Mouse (Mus musculus) midbrain, embryonic 15.5 days (tissue): Measurements from ENCODE around the gene Pum3. TPM values are rescaled to one million over a fixed set of nuclear protein-coding genes. Genes with fewer than 3 reads are reported as not detected.

Experiments
- ATAC-seq: fragments of 200-750 bp; cut with Nextera tagmentation; replicated peaks from 2 replicates; pipeline ENCODE4 v1.8.0; 2017; ENCODE audit warnings: moderate TSS enrichment
- H3K27ac ChIP-seq: fragments of 300-500 bp; sonication (generic); 2 replicates; pipeline ENCODE4 v1.5.1; 2015; ENCODE audit warnings: mild to moderate bottlenecking, inconsistent platforms
- H3K27me3 ChIP-seq: fragments of 300-500 bp; sonication (generic); replicated peaks from 2 replicates; pipeline ENCODE4 v1.6.1; 2015; ENCODE audit warnings: inconsistent platforms
- H3K36me3 ChIP-seq: fragments of 300-500 bp; sonication (generic); replicated peaks from 2 replicates; pipeline ENCODE4 v1.6.1; 2015; ENCODE audit warnings: inconsistent platforms
- H3K4me1 ChIP-seq: fragments of 300-500 bp; sonication (generic); 2 replicates; pipeline ENCODE4 v1.6.1; 2015; ENCODE audit warnings: inconsistent platforms
- H3K4me2 ChIP-seq: fragments of 300-500 bp; sonication (generic); 2 replicates; pipeline ENCODE4 v1.6.1; 2015; ENCODE audit warnings: inconsistent platforms, mild to moderate bottlenecking, moderate library complexity
- H3K4me3 ChIP-seq: fragments of 300-500 bp; sonication (generic); 2 replicates; pipeline ENCODE4 v1.5.1; 2015; ENCODE audit warnings: mild to moderate bottlenecking, inconsistent platforms
- H3K9ac ChIP-seq: fragments of 300-500 bp; sonication (generic); 2 replicates; pipeline ENCODE4 v1.6.1; 2015; ENCODE audit warnings: mild to moderate bottlenecking, inconsistent platforms
- H3K9me3 ChIP-seq: fragments of 300-500 bp; sonication (generic); 2 replicates; pipeline ENCODE4 v1.6.1; 2016; ENCODE audit warnings: inconsistent platforms
- WGBS: fragments of 180-500 bp; shearing (Covaris S2); methylation state at CpG from one replicate; pipeline ENCODE4 v1.1.7; 2015; ENCODE audit warnings: mixed read lengths; 5-methylcytosine and 5-hydroxymethylcytosine counted together
- polyA plus RNA-seq: library from polyadenylated mRNA; unstranded; fragments of >200 nt; fragmentation: Nextera tagmentation; extraction: Ambion mirVana; gene quantifications from 2 replicates; pipeline ENCODE4 v1.2.1, GENCODE M21; 2015

Gene Pum3
- polyA plus RNA-seq, 1 experiment from 2014 or later = 56.2 TPM

- H3K4me3 ChIP-seq = no peak overlapping the region
- no peak overlapping the region for H3K27ac ChIP-seq
- H3K9ac ChIP-seq = no peak overlapping the region
- peaks cover 3% of the 10 kb centered on the region for H3K4me1 ChIP-seq
- no peak overlapping the region for H3K4me2 ChIP-seq
- ATAC-seq = no peak
- no peaks in the 10 kb centered on the region for H3K36me3 ChIP-seq
- H3K9me3 ChIP-seq = no peaks in the 10 kb centered on the region
- no peaks in the 10 kb centered on the region for H3K27me3 ChIP-seq
Observed at GRCm38 (mm10) chr19:27360381-27360780, 69.2 kb downstream of the Pum3 start.

DNA sequence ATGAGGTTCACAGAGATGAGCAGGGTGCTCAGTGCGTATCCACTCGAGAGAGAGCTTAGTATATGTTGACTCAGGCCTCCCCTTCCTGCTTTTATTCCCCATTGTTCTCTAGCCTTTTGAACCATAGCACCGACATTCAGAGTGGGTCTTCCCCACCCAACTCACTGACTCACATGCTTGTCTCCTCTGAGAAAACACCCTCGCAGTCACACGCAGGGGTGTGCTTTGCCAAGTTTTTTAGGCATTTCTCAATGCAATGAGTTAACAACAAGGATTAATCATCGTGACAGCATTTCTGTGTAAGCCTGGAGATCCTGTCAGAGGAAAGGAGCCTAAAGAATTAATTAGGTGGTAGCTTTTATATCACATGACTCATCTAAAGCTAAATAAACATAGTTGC, 77.9 kb downstream of the Pum3 start:
- Histone ChIP-seq H3K4me2 (no peak overlapping the region), H3K9ac (no peak overlapping the region), H3K27ac (no peak overlapping the region), H3K4me1 (no peaks in the 10 kb centered on the region), H3K27me3 (no peaks in the 10 kb centered on the region), H3K36me3 (no peaks in the 10 kb centered on the region), H3K9me3 (no peaks in the 10 kb centered on the region), H3K4me3 (no peak overlapping the region)
- 60% methylated on average over 6 of the region's 6 CpGs for WGBS
- no peak for ATAC-seq

DNA sequence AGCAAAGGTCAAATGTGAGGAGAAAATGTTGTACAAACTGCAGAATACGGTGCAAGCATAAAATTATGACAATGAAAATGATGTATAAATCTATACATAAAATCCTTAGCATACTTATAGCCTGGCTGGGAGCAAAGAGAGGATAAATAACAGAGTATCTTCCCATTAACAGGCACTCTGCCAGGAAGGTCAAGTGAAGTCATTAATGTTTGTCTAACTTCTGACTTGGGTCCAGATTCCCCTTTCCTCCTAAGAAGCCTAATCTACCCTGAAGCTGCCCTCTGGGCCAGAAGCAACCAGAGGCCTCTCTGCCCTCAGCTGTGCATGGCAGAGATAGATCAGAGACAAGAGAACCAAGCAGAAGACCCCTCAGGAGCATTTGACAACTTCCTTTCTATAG, 83.1 kb downstream of the Pum3 start:
- H3K4me1 ChIP-seq = no peaks in the 10 kb centered on the region
- H3K27ac ChIP-seq = no peak overlapping the region
- no peak overlapping the region for H3K9ac ChIP-seq
- H3K27me3 ChIP-seq = no peaks in the 10 kb centered on the region
- WGBS = 90% methylated on average over 1 of the region's 1 CpGs
- ATAC-seq = no peak
- H3K9me3 ChIP-seq = no peaks in the 10 kb centered on the region
- H3K4me2 ChIP-seq = no peak overlapping the region
- no peaks in the 10 kb centered on the region for H3K36me3 ChIP-seq
- no peak overlapping the region for H3K4me3 ChIP-seq

Other genes starting within 250 kb of the Pum3 start
- 36.4 and 38.3 TPM in 2 replicates for gene Vldlr, start 213.3 kb downstream of the Pum3 start, polyA plus RNA-seq
- gene Kcnv2, start 107.2 kb downstream of the Pum3 start, polyA plus RNA-seq = 0.03 and 0.04 TPM in 2 replicates